Mouse (Mus musculus): ENCODE results near the gene Tmem238l. TPM values are rescaled to one million over a fixed set of nuclear protein-coding genes. Genes with fewer than 3 reads are reported as not detected.

Tmem238l gene
- not detected in 2 replicates for polyA plus RNA-seq (2012; ENCODE audit: low replicate concordance)

GRCm38 (mm10) chr11:66956303-66956702 is at the start of gene Tmem238l:
Tmem238l (plus strand) TSS chr11:66956638.

GRCm38 (mm10) chr11:66911811-66912210 is 44.6 kb upstream of the Tmem238l start, which contains the start of gene Pirt:
Pirt (plus strand) TSS chr11:66911981.

Other genes with a start within 250 kb of the Tmem238l start
- gene Pirt, start 44.7 kb upstream of the Tmem238l start, polyA plus RNA-seq (2012; ENCODE audit: low replicate concordance), result not detected in 2 replicates
- gene Tmem220, start 68.5 kb downstream of the Tmem238l start, polyA plus RNA-seq (2012; ENCODE audit: low replicate concordance), result 0.16 and 0.17 TPM in 2 replicates
- gene Adprm, start 96.0 kb downstream of the Tmem238l start, polyA plus RNA-seq (2012; ENCODE audit: low replicate concordance), result 0.89 and 1.8 TPM in 2 replicates
- gene Sco1, start 96.0 kb downstream of the Tmem238l start, polyA plus RNA-seq (2012; ENCODE audit: low replicate concordance), result 2.1 and 2.7 TPM in 2 replicates
- 0.02 TPM in 2 replicates for gene Myh3, start 121.7 kb downstream of the Tmem238l start, polyA plus RNA-seq (2012; ENCODE audit: low replicate concordance)
- gene Myh2, start 214.4 kb downstream of the Tmem238l start, polyA plus RNA-seq (2012; ENCODE audit: low replicate concordance), result not detected in 2 replicates
- gene Myh1, start 243.4 kb downstream of the Tmem238l start, polyA plus RNA-seq (2012; ENCODE audit: low replicate concordance), result not detected in 2 replicates

Data from hematopoietic multipotent progenitor cell, adult 10-12 weeks (in vitro differentiated cells).